Mouse (Mus musculus) embryonic facial prominence, embryonic 15.5 days (tissue): ENCODE measurements around the gene Uqcrfs1. TPM values are rescaled to one million over a fixed set of nuclear protein-coding genes. Genes with fewer than 3 reads are reported as not detected.

Experiments
- polyA plus RNA-seq: library from polyadenylated mRNA; unstranded; fragments of >200 nt; fragmentation: Nextera tagmentation; extraction: Ambion mirVana; gene quantifications from 2 replicates; pipeline ENCODE4 v1.2.1, GENCODE M21; 2015

Gene Uqcrfs1
- polyA plus RNA-seq, 1 experiment from 2014 or later, result 191 TPM

Other genes with a start within 250 kb of the Uqcrfs1 start
- 5.2 and 6.6 TPM in 2 replicates for gene Agtr1a, start 208.9 kb downstream of the Uqcrfs1 start, polyA plus RNA-seq
- 42.7 and 45.0 TPM in 2 replicates for gene Dusp22, start 114.6 kb upstream of the Uqcrfs1 start, polyA plus RNA-seq
- gene Irf4, start 203.9 kb upstream of the Uqcrfs1 start, polyA plus RNA-seq, result 0.16 and 0.20 TPM in 2 replicates